Mouse (Mus musculus): Measurements from ENCODE around the gene Olfr1392.

GRCm38 (mm10) chr11:49292777-49293176, 7.7 kb downstream of the Olfr1392 start:
- TF ChIP-seq POLR2A (IDR thresholded peaks at IDR 0.05; ENCODE audit: extremely low read depth, insufficient read depth, low read length) (no peak), CTCF (IDR thresholded peaks at IDR 0.05; ENCODE audit: low read depth, low read length) (no peak)
